27 mouse cellular contexts compared by ENCODE assay signal in genomic region chr10:129138898-129139297, GRCm38 (mm10). TPM values are rescaled to one million over a fixed set of nuclear protein-coding genes. Genes with fewer than 3 reads are reported as not detected.
DNase-seq lines count a peak whose midpoint lies in the region; ATAC-seq lines count a peak whose summit lies in the region.
"Had no signal": no experiment of that assay in that cellular context is flagged by ENCODE, and none has a peak within 500 bp of the region (broad histone marks: within the 10 kb centered on the region; RNA-seq: fewer than 3 reads in every experiment).

Gene Olfr770 (minus strand): TSS chr10:129138998.

- no peaks in the 10 kb centered on the region for H3K4me1 ChIP-seq in forebrain, embryonic 14.5 days (ENCODE audit: control insufficient read depth, insufficient read depth, low read length)
- no peaks in the 10 kb centered on the region for H3K4me1 ChIP-seq in forebrain, embryonic 16.5 days (replicated peaks; ENCODE audit: control insufficient read depth, insufficient read depth, low read length)
- H3K4me1 ChIP-seq: embryonic facial prominence, embryonic 13.5 days; embryonic facial prominence, embryonic 15.5 days; forebrain, embryonic 10.5 days; forebrain, embryonic 12.5 days; forebrain, embryonic 15.5 days had no signal

- no peak within 1 kb of the TSS for H3K4me2 ChIP-seq in forebrain, embryonic 14.5 days (ENCODE audit: low read length)
- H3K4me2 ChIP-seq in forebrain, embryonic 16.5 days (ENCODE audit: low read length), result no peak within 1 kb of the TSS
- H3K4me2 ChIP-seq: embryonic facial prominence, embryonic 13.5 days; embryonic facial prominence, embryonic 15.5 days; forebrain, embryonic 12.5 days; forebrain, embryonic 15.5 days had no signal

- no peak within 1 kb of the TSS for H3K27ac ChIP-seq in forebrain, embryonic 14.5 days (ENCODE audit: low read depth, low read length)
- H3K27ac ChIP-seq in forebrain, embryonic 16.5 days (ENCODE audit: low read length), result no peak within 1 kb of the TSS
- H3K27ac ChIP-seq: embryonic facial prominence, embryonic 13.5 days; embryonic facial prominence, embryonic 15.5 days; forebrain, embryonic 10.5 days; forebrain, embryonic 12.5 days; forebrain, embryonic 15.5 days had no signal

- WGBS in forebrain, embryonic 14.5 days, result 65% methylated on average over 2 of the region's 2 CpGs
- WGBS in forebrain, embryonic 16.5 days, result 47% methylated on average over 2 of the region's 2 CpGs

- ATAC-seq in forebrain, embryonic 14.5 days, result no peak
- no peak for ATAC-seq in forebrain, embryonic 16.5 days
- ATAC-seq: activated CD4-positive, CD25-positive, alpha-beta regulatory T cell, adult 4 months; forebrain, embryonic 15.5 days; Patski had no signal

- DNase-seq in forebrain, embryonic 14.5 days (ENCODE audit: low spot score), result peak; percentile 0
- peak; percentile 49 for DNase-seq in retina, postnatal 1 day
- DNase-seq in retina, embryonic 14.5 days (ENCODE audit: low spot score), result no peak
- DNase-seq in brain, adult 2 months (ENCODE audit: low read depth, low spot score), result peak; percentile 1
- DNase-seq in left cerebral cortex, adult 11 months (ENCODE audit: low spot score), result no peak
- DNase-seq: adrenal gland, adult 8-10 months; adrenal gland, postnatal 14 days; adrenal gland, postnatal 36 days; cerebellum, adult 11 months; cerebellum, adult 9-11 months; cerebellum, postnatal 14 days; cerebellum, postnatal 36 days; embryo, embryonic 11 days had no signal

- H3K4me3 ChIP-seq in forebrain, embryonic 14.5 days (ENCODE audit: low read depth, low read length), result no peak within 1 kb of the TSS
- H3K4me3 ChIP-seq in forebrain, embryonic 16.5 days (replicated peaks; ENCODE audit: low read length), result no peak within 1 kb of the TSS
- H3K4me3 ChIP-seq: embryonic facial prominence, embryonic 13.5 days; embryonic facial prominence, embryonic 15.5 days; erythroblast, embryonic 14.5 days; forebrain, embryonic 10.5 days; forebrain, embryonic 12.5 days; forebrain, embryonic 15.5 days had no signal

- no peaks in the 10 kb centered on the region for H3K27me3 ChIP-seq in forebrain, embryonic 14.5 days (replicated peaks; ENCODE audit: control insufficient read depth, insufficient read depth, low read length)
- no peaks in the 10 kb centered on the region for H3K27me3 ChIP-seq in forebrain, embryonic 16.5 days (replicated peaks; ENCODE audit: control insufficient read depth, insufficient read depth, low read length)
- H3K27me3 ChIP-seq: embryonic facial prominence, embryonic 13.5 days; embryonic facial prominence, embryonic 15.5 days; forebrain, embryonic 12.5 days; forebrain, embryonic 15.5 days; Patski had no signal

- no peaks in the 10 kb centered on the region for H3K9me3 ChIP-seq in forebrain, embryonic 14.5 days (replicated peaks; ENCODE audit: control insufficient read depth, low read length)
- H3K9me3 ChIP-seq in forebrain, embryonic 16.5 days (ENCODE audit: control insufficient read depth, low read length), result no peaks in the 10 kb centered on the region
- H3K9me3 ChIP-seq: embryonic facial prominence, embryonic 13.5 days; embryonic facial prominence, embryonic 15.5 days; forebrain, embryonic 10.5 days; forebrain, embryonic 12.5 days; forebrain, embryonic 15.5 days had no signal

- H3K36me3 ChIP-seq in forebrain, embryonic 14.5 days (ENCODE audit: control insufficient read depth, insufficient read depth, low read length), result no peaks in the 10 kb centered on the region
- H3K36me3 ChIP-seq in forebrain, embryonic 16.5 days (ENCODE audit: control insufficient read depth, insufficient read depth), result no peaks in the 10 kb centered on the region
- H3K36me3 ChIP-seq: embryonic facial prominence, embryonic 13.5 days; embryonic facial prominence, embryonic 15.5 days; forebrain, embryonic 10.5 days; forebrain, embryonic 12.5 days; forebrain, embryonic 15.5 days had no signal

- no peak within 1 kb of the TSS for H3K9ac ChIP-seq in forebrain, embryonic 14.5 days (ENCODE audit: low read length)
- H3K9ac ChIP-seq in forebrain, embryonic 16.5 days (replicated peaks; ENCODE audit: low read depth, low read length), result no peak within 1 kb of the TSS
- H3K9ac ChIP-seq: embryonic facial prominence, embryonic 13.5 days; embryonic facial prominence, embryonic 15.5 days; forebrain, embryonic 12.5 days; forebrain, embryonic 15.5 days had no signal

RNA-seq across cellular contexts. Expression of gene Olfr770, which starts in this region (rescaled TPM):
- polyA plus RNA-seq in forebrain, embryonic 14.5 days (2014; fragmentation: Nextera tagmentation; extraction: Ambion mirVana), result not detected in 2 replicates
- polyA plus RNA-seq in forebrain, embryonic 16.5 days (2015; fragmentation: Nextera tagmentation; extraction: Ambion mirVana), result not detected in 2 replicates
- polyA plus RNA-seq: activated CD4-positive, CD25-positive, alpha-beta regulatory T cell, adult 4 months; brain, embryonic 14.5 days; C2C12; cerebellum, adult 2 months; embryonic facial prominence, embryonic 11.5 days; embryonic facial prominence, embryonic 13.5 days; embryonic facial prominence, embryonic 15.5 days; erythroblast, embryonic 14.5 days; forebrain, embryonic 10.5 days; forebrain, embryonic 12.5 days; forebrain, embryonic 15.5 days; frontal cortex, adult 2 months; Patski had no signal

Comparison
In these comparisons a context has a peak if more than half of its experiments do, and no peak if none do; other contexts are left out.
1. DNase-seq: peak in retina, postnatal 1 day (single experiment) and brain, adult 2 months (single experiment); none in retina, embryonic 14.5 days (single experiment) and left cerebral cortex, adult 11 months (single experiment).
2. Peak in DNase-seq in forebrain, embryonic 14.5 days; RNA of the gene not detected or under 1 TPM.